Mouse (Mus musculus) layer of hippocampus, postnatal 36 days (tissue): Measurements from ENCODE around the gene Nox4. TPM values are rescaled to one million over a fixed set of nuclear protein-coding genes. Genes with fewer than 3 reads are reported as not detected.

Experiments used
- DNase-seq, 2 experiments: peaks; one replicate each; pipeline ENCODE4 v3.0.0; 2022
- total RNA-seq, 2 experiments: library from RNA; stranded (reverse); gene quantifications; 2 replicates each; pipeline ENCODE4 v1.2.3; 2021

The Nox4 gene
- total RNA-seq = under 1 TPM in 1 of 2 experiments, not detected in 1; 0.10 TPM

DNA sequence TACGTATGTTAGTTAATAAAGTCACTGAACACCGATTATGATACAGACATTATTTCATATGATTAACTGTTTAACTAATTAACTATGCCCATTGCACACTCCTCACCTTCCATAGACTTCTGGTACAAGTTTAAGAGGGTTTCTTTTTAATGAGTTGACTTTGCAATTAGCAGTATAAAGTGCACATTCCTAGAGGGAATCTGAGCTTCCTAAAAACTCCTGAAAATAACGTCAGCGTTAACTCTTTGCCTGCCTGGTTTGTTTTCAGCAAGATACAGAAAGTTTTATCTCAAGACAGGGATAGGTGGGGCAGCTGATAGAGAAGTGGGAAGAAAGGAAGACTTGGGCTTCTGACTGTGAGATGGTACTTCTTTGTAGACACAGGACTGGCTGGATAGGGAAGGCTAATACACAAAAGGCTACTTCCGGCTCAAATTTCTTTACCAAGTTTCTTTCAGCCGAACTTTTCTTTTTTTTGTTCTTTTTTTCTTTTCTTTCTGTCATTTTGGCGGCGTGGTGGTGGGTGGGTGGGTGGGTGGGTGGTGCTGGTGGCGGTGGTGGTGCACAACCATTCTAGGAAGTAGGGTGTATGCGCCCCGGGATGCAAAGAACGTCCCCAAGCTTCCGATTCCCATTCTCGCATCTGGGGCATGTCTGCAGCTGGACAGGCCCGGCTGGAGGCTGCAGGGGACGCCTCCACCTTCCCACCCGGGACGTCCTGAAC, at the start of gene Nox4:
TSS of gene Nox4 (plus strand) at position 241 of the 724 bp plus-strand sequence.
- no peak for DNase-seq

DNA sequence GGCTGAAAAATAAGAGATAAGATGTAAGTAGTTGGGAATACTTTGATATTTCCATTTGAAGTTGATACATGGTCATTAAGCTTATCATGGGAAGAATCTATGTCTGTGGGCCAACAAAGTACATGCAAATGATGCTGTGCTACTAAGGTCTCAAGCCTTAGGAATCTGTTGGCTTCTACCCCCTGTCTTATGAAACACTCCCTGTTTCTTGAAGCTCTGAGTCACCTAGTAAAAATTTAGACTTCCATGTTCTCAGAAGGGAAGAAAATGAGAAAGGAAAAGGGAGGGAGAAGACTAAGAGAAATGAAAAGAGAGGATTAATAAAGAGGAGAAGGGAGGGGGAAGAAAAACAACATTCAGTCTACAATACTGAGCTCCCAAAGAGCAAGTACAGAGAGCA, 41.1 kb upstream of the Nox4 start:
- no peak for DNase-seq

DNA sequence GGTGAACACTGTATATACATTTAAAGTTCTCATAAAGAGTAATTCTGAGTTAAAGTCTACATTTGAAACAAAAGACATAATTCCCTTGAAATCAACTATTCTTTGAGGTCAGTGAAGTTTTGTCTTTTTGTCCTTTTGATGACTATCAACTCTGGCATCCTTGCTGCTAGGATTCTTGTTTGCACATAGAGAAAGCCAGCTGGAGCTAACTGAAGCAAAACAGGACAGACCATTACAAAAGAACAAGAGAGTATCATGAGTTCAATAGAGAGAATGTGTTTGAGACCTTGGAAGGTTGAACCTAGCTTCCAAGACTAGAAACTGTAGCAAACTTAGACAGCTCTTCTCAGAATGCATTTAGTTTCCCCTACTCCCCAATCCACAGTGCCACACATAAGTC, 24.2 kb upstream of the Nox4 start:
- no peak for DNase-seq

DNA sequence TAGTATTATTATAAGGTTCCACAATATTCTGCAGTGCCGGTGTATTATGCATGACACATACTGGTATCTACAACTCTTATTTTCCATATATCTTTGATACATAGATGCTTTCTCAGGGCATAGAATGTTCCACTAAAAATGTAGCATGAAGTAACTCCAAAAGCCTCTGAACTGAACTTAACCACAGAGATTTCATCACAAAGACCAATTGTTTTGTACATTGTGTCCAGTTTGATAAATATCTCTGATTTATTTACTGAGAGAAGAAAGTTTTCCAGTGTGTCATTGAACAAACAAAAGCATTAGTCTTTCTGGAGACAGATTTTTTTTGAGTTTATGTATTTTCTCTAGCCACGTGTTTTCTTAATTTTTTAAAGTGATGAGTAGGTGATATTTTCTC, 23.1 kb upstream of the Nox4 start:
- DNase-seq = no peak

DNA sequence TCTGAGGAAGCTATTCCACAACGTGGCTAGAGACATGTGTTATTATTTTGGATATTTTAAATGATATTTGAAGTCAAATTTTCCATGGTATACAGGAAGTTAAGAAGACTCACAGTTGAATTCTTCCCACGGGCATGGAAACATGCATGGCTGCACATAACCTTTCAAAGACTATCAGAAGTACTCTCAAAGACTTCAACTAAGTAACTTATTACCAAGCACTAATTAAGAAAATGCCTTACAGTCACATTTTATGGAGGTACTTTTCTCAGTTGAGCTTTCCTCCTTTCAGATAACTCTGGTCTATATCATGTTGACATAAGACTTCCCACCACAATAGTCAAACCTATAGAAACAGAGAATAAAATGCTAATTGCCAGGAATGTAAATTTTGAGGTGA, 20.3 kb upstream of the Nox4 start:
- no peak for DNase-seq

DNA sequence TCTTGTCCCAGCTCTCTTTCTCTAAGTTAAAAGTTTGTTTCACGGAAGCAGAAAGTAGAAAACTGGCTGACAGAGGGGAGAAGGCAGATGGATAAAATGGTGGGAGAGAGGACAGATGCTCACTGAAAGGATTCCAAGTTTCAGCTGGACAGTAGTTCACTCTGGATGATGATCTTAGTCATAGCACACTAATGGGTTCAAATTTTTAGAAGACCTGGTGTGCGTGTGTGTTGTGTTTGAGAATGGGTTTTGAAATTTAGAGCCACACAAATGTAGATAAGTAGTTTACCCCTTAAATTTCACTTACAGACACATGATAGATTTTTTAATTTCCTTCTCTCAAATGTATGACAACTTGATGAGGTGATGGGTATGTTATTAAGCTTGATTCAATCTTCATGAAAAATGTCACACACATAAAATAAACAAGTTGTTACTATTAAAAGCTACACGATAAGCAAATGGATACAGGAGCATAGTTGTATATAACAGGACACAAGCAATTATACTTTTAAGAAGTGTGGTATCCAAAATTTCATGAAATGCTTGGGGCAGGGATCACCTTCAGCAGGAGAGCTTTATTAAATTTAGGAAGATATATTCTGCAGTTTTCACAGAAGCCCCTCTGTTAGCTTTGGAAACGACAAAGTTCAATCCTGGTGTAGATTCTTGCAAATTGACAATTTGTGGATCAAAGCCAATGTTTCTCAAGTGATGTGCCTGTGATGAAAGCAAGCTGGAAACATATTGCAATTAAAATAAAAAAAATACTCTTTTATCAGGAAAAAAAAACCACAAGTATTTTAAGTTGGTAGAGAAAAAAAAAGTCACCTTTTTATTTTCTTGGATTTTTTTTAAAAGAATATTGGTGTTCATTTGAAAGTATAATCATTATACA, 18.6 kb upstream of the Nox4 start:
- no peak for DNase-seq

DNA sequence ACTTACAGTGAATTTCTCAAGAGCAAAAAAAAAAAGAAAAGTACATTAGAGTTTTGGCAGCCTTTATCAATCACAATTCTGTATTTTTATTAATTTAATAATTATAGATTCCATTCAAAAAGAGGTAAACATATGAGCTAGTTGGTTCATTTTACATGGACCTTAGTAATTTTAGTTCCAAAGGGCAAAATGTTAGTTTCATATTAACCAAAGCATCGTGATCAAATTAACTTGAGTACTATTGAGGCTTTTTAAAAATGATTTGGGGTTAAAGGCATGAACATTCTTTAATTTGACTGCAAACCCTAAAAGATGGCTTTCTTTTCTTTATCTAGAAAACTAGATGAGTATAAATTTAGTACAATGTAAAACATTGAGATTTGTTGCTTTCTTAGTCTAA, 16.4 kb upstream of the Nox4 start:
- no peak for DNase-seq

DNA sequence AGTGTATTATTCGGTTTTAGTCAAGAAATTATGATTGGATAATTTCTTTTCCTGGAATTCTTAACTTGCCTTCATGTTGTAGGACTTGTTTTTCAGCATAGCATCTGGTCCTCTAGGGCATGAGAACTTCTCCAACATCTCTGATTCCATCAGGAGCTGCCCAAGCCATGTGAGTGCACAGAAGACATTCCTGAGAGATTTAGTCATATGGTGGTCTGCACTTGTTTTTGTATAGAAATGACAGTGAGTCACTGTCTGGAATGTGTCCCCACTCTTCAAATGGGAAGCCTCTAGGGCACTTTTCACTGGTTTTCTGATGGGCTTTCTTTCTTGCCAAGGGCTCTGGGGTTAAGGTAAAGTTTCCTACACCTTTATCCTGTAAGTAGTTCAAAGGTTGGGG, 4.8 kb upstream of the Nox4 start:
- no peak for DNase-seq

DNA sequence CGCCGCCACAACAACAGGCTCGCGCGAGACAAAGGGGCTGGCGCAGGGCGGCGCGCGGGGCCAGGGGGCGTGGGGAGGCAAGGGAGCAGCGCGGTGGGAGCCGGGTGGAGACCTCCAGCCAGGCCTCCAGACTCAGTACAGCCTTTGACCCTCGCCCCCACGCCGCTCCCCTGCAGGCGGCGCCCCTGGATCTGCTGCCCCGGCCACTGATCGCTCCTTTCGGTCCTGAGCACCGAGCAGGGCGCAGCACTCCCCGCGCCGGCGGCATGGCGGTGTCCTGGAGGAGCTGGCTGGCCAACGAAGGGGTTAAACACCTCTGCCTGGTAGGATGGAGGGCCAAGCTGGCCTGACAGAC, 661 bp downstream of the Nox4 start:
- DNase-seq = peak in 1 of 2 experiments; percentile 1

DNA sequence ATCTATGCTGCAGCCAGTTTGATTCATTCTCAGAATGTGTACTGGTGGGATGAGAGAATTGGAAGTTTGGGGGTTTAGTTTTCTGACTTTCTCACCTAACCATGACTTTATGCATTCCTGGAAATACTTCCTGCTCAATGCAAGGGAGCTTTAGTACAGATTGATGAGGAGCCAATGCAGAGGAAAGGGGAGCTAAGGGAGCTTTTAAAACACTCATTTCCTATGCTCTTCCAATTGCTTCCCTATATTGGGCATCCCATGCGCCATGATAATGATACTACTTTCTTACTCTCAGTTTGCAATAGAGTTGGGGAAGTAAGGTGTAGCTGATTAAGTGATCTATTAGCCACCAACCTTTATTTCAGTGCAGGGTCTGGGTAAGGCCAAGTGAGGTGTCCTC, 1.0 kb downstream of the Nox4 start:
- no peak for DNase-seq

DNA sequence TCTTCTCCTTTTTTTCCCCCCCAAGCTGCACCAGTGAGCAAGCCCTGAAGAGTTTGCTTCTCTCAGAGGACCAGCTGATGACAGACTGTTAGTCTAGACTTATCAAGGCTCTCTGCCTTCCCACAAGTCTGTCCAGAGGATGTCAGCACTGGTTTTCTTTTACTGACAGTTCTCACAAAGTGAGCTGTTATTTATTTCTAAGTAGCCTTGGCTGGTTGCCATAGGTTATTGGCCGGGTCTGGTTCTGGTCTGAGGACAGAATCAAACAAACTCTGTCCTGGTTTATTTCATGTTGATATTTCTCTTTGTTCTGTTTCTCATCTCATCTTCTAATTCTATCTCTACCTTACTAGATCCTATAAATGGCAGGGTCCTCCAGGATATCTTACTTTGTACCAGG, 2.0 kb downstream of the Nox4 start:
- DNase-seq = no peak

DNA sequence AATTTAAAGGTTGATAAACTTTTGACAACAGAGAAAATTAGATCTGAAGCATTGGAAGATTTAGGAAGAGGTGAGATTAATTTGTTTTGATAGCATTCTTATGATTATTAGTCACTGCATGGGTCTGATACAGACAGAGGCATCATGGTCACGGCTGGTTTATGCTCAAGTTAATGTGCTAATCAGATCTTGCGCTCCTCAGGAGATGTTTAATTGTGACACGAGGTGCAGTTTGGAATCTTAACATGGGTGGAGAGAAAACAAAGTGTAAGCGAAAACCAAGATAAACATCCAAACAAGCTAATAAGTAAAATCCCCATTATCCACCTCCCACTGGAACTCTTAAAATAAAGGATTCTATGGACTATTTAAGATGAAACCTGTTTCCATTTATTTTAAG, 6.2 kb downstream of the Nox4 start:
- DNase-seq = no peak

DNA sequence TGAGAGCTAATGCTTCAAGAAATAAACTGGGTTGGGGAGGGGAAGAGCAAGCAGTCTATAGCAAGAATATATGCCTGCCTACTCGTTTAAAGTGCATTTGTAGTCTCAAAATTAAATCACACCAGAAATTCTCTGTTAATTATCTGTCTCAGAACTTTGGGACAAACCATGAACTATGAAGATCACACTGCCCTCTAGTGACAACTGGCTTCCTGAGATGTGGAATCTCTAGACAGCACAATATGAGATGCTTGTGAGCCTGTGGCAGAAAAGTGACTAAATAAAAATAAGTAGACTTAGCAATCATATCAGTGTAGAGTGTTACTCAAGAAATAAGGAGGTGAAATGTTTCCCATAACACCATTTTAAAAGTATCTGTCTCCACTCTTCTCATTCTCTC, 31.3 kb downstream of the Nox4 start:
- peak in 1 of 2 experiments; percentile 9 for DNase-seq

DNA sequence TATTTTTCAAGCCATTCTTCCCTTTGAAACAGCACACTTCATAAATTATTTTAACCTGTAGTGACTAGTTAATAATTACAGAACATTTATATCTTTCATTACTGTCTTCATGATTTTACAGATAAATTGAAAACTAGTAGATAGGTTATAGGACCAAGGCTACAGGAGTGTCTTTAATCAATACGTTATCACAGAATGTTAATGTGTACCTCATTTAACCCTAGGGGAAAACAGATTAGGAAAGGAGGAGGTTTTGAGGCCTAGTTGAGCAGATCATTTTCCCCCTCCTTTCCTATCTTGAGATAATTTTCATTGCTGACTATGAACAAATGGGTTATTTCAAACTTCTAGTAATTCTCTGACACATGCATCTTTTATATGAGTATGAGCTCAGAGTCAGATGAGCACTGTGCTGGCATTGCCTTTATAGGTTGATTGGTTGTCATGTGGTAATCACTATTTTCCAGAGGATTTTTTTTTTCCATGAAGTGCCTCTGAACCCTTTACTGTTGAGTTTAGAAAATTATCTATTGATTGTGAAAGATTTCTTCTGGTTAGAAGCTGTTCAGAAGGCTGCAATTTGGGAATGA, 57.9 kb downstream of the Nox4 start:
- DNase-seq = no peak

DNA sequence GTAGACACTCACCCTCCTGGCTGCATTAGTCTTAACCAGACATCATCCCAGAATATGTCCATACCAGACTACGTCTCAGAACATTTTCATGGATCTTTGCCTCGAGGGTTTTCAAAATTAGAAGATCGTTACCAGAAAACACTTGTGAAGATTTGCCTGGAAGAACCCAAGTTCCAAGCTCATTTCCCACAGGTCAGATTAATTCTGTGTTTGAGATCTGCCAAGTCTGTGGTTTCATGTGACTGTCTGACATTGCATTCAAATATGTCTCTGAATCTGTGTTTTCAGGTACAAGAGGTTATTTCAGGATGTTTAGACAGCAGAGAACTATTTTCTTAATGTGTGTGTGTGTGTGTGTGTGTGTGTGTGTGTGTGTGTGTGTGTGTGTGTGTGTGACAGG, 75.7 kb downstream of the Nox4 start:
- DNase-seq = no peak

DNA sequence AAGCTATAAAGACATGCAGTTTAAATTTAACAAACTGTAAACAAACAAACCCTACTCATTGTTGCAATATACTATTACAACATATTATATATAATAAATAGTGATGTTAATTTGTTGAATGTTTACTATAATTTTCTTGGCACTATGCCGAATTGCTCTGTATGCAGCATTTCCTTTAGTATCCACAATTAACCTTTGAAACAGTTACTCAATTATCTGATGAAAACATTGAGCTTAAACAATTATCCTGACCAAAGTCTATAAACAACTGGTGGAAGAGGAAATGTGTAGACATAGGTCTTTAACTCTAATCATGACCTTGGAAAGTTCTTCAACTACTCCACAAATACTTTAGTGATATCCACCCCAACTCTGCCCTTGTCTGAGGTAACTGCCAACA, 76.2 kb downstream of the Nox4 start:
- no peak for DNase-seq

DNA sequence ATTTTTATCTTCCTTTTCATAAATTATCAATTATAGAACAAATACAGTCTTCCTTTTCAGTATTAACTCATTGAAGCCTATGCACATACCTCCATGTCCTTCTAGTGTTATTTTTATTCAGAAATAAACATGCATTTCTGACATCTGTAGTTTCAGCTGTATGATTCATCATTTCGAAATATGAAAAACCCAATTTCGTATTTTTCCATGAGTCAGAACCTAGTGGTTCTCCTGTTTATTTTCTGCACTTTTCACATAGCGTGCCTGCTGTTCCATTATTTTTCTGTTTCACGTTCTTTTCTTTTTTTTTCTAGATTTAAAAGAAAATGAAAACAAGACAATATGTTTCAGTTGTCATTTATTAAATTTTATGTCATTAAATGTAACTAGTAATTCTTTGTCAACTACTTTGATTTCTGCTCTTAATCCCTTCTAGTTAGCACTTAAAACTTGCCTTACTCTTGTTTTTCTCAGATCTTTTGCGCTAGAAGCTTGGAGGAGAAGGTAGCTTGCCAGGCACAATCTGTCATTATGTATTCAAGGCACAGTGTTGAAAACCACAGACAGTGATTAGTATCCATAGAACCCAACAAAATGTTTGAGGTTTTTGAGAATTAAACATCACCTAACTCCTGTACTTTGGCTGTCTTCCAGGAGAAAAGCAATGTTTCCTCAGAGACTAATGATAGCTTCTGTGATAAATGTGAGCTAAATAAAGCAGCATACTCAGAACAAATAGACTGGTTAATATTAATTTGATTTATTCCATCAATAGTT, 85.1 kb downstream of the Nox4 start:
- DNase-seq = no peak

DNA sequence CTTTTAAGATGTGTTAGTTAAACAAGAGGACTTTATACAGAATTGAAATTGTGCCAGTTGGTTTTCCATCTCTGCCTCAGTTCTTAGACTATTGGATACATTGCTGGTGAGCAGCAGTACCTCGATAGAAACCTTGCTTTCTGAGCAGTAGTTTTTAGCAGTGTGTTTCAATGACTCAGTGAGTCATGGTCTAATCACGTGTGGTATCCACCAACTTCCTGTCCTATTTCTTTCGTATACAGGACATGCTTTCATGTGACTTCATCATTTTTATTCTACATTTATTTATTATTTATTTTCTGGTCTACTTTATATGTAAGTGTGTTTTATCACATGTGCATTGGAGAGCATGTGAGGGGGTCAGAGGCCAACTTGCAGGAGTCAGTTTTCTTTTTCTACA, 99.7 kb downstream of the Nox4 start:
- no peak for DNase-seq

DNA sequence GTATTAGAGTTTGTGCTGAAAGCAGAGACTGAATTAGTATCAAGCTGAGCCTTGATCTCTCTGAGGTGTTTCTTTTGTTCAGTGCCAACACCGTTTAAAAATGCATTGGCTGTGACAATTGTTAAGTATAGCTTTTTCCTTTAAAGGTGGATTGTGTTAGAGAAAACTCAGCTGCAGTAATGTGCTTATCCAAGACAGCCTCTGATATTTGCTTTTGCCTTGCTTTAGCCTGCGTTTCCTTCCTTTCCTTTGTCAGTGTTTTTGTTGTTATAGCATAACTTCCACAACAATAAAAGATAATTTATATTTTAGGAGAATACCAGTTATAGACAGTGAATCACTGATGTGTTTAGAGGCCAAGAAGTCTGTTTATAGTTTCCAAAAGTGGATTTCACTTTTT, 106.9 kb downstream of the Nox4 start:
- DNase-seq = no peak

DNA sequence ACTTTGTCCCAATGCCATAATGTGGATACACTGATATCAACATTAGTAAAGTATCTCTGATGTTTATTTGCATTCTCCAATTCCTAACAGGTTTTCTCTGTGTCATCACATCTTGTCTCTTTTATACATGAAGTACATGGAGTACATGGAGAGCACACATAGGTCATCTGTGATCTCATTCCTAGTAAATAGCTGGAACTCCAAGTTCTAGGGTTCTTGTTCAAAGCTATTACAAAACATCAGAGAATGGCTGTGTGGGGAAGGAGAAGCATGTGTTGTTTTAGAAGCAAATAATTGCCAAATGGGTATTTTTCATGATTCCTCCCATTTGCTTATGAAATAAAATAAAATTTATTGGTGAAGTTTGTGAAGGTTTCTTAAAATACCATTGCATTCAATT, 121.9 kb downstream of the Nox4 start:
- no peak for DNase-seq

DNA sequence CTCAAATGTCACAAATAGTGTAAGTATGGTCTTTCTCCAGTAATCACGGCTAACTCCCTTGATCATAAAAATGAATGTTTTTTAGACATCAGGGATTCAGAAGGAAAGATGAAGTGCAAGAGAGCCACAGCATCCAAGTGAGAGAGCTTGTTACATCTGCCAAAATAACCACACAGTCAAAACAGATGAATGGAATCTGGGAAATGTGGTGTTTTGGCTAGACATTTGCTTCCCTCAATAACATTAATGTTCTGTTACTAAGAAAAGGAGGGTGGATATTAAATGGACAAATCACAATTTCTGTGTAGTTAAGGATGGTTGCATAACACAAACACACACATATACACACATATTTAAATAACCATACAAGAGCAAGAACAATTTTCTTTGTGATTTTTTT, 123.2 kb downstream of the Nox4 start:
- DNase-seq = no peak

DNA sequence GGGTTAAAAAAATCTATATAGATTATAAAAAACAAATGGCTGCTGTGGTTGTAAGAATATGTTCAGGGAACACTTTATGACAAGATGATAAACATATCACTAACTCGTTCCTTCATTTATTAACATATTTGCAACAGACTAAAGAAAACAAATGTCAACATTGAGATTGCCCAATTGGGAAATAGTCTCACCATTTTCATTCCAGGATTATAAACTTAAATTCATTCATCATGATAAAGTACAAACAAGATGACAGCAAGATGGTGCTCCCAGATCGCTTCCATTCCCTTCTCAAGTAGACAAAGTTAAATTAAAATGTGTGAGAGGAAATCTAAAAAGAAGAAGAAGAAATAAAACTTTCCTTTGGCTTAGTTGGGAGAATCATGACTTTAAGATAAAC, 124.9 kb downstream of the Nox4 start:
- no peak for DNase-seq

DNA sequence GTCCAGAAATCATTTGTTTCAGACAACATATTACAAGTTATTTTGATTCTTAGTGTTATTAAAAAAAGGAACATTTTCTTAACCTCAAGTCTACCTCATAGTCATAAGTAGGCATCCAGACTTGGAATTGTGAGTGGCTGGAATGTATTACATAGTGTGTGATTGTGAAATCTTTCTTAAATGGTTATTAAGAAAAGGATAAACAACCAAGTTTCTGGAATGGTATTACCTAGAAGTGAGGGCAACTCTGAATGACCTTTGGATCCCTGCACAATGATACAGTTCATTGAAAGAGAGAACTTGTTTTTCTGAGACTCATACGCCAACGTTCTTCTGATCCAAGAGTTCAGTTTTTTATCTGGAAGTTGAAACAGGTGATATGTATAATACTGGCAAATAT, 125.4 kb downstream of the Nox4 start:
- no peak for DNase-seq
